In genomic region chr13:13328876-13329275, GRCm38 (mm10) we compare ENCODE assay signal across 8 mouse cellular contexts.
A peak's percentile ranks its signal among the peaks of the same experiment; 100 is the strongest.
DNase-seq lines count a peak whose midpoint lies in the region; ATAC-seq lines count a peak whose summit lies in the region.

No protein-coding gene starts in this region.

- intact Hi-C loops in heart, postnatal 25 days (cut with DNase I): no loop called here

- peak; percentile 32 to 81 for DNase-seq in heart, adult 18-20 months
- no peak for DNase-seq in heart, postnatal 25 days (ENCODE audit: low spot score)
- peak; percentile 86 for DNase-seq in 3T3-L1 (ENCODE audit: low read depth, low spot score)
- DNase-seq in NIH3T3 (ENCODE audit: low read depth): peak; percentile 76
- peak; percentile 51 for DNase-seq in embryo, embryonic 11 days
- peak; percentile 55 for DNase-seq in kidney, postnatal 14 days
- DNase-seq in thymus, postnatal 36 days: peak; percentile 49 to 62

- 0 out of 2 replicates have a peak, but pooled peaks have one; percentile 55 for ATAC-seq in megakaryocyte-erythroid progenitor cell, adult 5-6 weeks (replicated peaks; ENCODE audit: low FRiP score, low TSS enrichment, poor library complexity, severe bottlenecking)
